Mouse (Mus musculus) CH12F3 (cell line): ENCODE measurements around the gene Kif1b.

Experiments
- in situ Hi-C: fragments of 300-500 bp; cut with MboI; formaldehyde crosslinking; loops from 2 replicates; pipeline ENCODE4 v1.14.3; 2020; ENCODE audit warnings: low sequenced_read_pairs

The Kif1b gene

GRCm38 (mm10) chr4:149317387-149317786, 9.9 kb upstream of the Kif1b start:
- in situ Hi-C loops = no loop called here

- in situ Hi-C loops = no loop called here
These were observed 6.9 kb upstream of the Kif1b start for GRCm38 (mm10) chr4:149314275-149314837.

DNA sequence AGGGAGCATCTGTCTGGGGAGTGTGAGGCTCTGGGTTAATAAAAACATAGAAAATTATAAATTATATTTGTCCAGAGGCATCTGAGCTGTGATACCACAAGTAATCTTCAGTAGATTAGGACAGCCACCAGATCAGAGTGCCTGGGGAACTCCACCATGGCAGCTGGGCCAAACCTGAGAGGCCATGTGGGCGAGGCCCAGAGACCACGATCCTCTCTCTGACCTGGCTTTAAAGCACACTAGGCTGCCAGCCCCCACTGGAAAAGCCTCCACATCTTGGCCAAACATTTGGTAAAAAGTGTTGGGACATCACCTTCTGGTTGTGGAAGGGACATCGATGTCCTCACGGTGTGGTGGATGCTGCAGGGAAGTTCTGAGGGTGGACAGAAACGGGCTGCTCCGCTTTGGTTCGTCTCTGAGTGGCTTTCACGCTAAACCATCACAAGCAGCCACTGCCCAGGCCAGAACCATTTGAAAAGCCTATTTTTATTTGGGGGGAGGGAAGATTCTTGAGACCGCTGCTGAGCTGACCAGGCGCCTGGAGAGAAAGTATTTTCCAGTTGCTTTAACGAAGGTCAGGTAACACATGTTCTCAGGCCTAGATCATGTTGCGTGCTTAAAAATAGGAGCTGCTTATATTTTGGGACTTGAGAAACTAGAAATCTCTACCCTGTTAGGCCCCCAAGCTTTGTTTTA, 6.2 kb upstream of the Kif1b start:
- in situ Hi-C loops = no loop called here

GRCm38 (mm10) chr4:149311996-149312395, 4.5 kb upstream of the Kif1b start:
- in situ Hi-C loops = no loop called here

- in situ Hi-C loops = no loop called here
These were observed 963 bp upstream of the Kif1b start for GRCm38 (mm10) chr4:149308491-149308820.

DNA sequence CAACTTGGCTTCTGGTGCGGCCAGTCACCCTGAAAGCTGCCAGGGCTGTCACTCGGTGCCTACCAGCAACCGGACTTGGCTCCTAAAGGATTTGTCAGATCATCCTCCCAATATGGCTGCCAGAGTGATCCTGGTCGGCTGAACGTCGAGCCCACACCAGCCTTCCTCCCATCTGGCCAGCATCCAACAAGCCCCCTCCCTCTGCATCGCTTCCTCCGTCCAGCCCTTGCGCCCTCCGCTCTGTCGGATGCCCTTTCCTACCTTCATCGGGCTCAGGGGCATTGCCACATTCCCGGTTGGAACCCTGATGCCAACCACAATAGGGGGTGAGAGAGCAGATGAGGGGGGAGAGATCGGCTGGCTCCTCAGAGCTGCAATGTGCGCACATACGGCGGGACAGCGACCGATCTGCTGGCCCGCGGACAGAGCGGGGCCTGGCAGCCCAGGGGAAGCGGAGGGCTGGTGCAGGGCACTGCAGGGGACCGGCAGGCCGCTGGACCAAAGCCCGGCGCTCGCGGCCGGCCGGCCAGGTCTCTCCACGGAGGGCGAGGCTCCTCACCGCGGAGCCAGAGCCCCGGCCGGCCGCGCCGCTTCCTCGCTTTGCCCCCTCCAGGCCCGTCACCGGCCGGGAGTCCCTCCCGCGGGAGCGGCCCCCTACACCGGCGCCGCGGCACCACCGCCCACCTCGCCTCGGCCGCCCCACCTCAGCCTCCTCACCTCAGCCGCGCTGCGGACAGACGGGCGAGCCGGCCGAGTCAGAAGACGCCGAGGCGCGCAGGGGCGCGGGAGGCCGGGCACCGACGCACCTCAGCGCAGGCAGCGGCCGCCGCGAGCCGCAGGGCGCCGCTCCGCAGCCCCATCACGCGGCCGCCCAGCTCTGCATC, 539 bp downstream of the Kif1b start:
- in situ Hi-C loops = no loop called here

GRCm38 (mm10) chr4:149305761-149306711, 1.5 kb downstream of the Kif1b start:
- in situ Hi-C loops = no loop called here

GRCm38 (mm10) chr4:149304466-149304865, 3.0 kb downstream of the Kif1b start:
- in situ Hi-C loops = no loop called here

DNA sequence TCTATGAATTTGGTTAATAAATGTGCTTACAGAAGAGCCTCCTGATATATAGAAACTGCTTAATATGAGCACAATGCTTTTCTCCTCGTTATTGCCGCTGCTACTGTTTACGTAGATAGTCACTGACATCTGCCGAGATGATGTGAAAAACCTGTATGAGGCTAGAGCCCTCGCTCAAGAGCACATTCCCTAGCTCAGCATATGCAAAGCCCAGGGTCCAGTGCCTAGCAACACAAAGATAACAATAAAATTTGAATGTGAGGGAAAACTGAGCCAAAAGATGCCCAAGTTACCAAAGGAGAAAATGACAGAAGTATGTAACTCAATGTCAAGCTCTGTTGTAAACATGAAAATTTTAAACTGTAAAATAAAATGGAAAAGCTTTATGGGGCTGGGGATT, 4.0 kb downstream of the Kif1b start:
- in situ Hi-C loops = no loop called here

DNA sequence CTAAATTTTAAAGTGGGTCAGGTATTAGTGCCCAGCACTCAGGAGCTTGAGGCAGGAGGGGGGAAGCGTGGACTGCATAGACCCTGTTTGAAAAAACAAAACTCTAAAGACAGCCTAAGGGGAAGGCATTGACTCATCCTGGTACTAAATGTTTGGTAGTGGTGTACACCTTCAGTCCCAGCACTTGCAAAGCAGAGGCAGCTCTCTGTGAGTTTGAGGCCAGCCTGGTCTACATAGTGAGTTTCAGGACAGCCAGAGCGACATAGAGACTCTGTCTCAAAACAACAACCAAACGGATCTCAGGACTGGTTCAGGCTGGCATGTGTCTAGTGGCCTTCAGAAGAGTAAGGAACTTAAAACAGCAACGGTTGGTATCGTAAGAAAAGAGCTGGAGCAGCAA, 4.7 kb downstream of the Kif1b start:
- in situ Hi-C loops = no loop called here

DNA sequence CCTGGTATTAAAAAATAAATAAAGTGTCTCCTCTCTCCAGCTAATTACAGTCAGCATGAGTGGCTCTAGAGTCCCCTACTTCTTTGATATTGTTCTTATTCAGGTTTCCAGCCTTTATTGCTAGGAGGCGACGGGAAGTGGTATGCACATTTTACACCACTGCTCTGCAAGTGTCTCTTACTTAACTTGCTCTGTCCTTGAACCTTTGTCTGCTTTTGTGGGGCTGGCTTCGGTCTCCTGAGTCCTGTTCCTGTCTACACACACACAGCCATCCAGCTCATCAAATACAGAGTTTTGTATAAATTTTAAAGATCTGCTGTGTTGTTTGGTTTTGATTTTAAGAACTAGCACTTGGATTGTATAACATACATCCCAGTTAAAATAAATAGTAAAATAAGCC, 5.4 kb downstream of the Kif1b start:
- in situ Hi-C loops = no loop called here

GRCm38 (mm10) chr4:149296501-149296900, 11.0 kb downstream of the Kif1b start:
- in situ Hi-C loops = no loop called here

DNA sequence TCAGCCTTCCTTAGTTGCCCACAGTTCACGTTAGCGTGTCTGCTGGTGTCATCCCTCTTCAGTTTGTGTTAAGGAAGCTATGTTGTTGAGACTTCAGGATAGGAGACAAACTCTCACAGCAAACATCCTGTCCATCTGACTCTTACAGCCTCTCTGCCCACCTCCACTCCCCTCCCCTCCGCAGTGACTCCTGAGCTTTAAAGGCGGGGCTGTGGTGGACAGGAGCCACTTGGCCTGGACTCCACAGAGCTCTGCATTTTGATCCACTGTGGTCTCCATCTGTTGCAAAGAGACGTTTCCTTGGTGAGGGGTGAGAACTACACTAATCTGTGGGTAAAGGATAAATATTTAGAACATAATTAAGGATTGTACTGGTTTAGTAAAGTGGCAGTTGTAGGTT, 14.5 kb downstream of the Kif1b start:
- in situ Hi-C loops = no loop called here

GRCm38 (mm10) chr4:149291061-149291460, 16.4 kb downstream of the Kif1b start:
- in situ Hi-C loops = no loop called here

- in situ Hi-C loops = no loop called here
These were observed 17.2 kb downstream of the Kif1b start for GRCm38 (mm10) chr4:149290157-149290750.

DNA sequence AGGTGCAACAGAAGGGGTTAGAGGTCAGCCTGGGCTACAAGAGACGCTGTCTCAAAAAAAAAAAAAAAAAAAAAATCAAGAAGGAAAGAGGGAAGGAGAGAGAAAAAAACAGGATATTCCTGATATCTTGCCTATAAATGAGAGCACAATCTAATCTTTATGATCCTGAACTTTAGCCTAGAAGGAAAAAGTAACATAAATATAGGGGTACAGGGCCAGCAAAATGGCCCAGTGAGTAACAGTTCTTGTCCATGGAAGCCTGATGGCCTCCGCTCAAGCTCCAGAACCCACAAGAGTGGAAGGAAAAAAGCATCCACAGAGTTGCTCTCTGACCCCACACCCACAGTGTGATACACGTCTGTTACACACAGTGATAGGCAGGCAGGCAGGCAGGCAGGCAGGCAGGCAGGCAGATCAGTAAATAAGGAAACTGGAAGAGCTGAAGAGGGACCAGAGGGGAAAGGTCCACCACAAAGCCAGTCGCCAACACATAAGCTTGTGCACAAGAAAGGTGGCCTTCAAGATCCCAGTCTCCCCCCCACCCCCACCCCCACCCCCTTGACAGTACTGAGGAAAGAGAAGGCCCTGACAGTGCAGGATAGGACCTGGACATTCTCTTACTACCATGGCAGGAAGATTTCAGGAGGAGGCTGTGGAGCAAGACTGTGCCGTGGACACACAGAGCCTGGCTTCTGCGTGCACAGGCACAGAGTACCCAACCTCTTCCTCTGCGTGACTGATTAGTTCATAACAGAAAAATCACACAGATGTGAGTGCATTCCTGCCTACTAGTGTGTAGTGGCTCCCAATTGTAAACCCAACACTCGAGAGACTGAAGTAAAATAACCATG, 21.0 kb downstream of the Kif1b start:
- in situ Hi-C loops = no loop called here

DNA sequence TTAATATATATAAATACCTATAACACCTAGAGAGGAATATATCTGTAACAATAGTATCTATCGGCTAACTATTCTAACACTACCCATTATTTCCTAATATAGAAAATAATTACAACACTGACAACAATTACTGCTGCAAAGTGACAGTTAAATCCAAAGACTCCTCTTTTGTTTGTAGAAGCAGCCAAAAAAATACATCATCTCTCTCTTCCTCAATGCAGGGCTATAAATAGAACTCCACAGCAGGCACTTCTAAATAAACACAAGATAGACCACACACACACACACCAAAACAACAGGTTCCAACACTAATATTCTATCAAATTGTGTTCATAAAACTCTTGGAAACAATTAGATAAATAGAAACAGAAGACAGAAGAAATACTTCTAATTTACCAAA, 21.8 kb downstream of the Kif1b start:
- in situ Hi-C loops = no loop called here

DNA sequence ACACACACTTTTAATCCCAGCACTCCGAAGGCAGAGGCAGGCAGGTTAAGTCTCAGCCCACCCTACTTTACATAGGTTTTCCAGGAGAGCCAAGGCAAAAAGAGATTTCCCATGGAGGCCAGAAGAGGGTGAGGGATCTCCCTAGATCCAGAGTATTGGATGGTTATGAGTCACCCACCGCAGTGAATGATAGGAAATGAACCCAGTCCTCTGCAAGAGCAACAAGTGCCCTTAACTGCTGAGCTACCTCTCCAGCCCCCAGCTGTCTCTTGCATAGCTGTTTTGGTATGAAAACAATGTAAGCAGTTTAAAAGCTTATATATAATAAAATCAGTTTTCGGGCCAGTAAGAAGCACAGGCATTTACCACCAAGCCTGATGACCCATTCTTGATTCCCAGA, 24.5 kb downstream of the Kif1b start:
- in situ Hi-C loops = no loop called here

- in situ Hi-C loops = no loop called here
These were observed 25.3 kb downstream of the Kif1b start for GRCm38 (mm10) chr4:149282025-149282738.
